Mouse (Mus musculus): ENCODE data around the gene Gimap4. TPM values are rescaled to one million over a fixed set of nuclear protein-coding genes. Genes with fewer than 3 reads are reported as not detected.

The Gimap4 gene
- not detected in 2 replicates for polyA plus RNA-seq (2012)

- no peaks in the 10 kb centered on the region for H3K9me3 ChIP-seq (ENCODE audit: control insufficient read depth, low read length)
- no peaks in the 10 kb centered on the region for H3K27me3 ChIP-seq (ENCODE audit: control insufficient read depth)
- TF ChIP-seq GATA1 (IDR thresholded peaks at IDR 0.05; ENCODE audit: low read length) (no peak), TAL1 (IDR thresholded peaks at IDR 0.05; ENCODE audit: low read length) (no peak)
- H3K4me3 ChIP-seq (replicated peaks): no peak within 1 kb of the TSS
- no peaks in the 10 kb centered on the region; the same call in 1 of the 2 replicates for H3K36me3 ChIP-seq (ENCODE audit: control insufficient read depth)
- H3K4me1 ChIP-seq (ENCODE audit: control insufficient read depth): no peaks in the 10 kb centered on the region
Observed at GRCm38 (mm10) chr6:48684319-48684718, at the start of gene Gimap4. TSS of gene Gimap4 (plus strand) at chr6:48684549.

DNA sequence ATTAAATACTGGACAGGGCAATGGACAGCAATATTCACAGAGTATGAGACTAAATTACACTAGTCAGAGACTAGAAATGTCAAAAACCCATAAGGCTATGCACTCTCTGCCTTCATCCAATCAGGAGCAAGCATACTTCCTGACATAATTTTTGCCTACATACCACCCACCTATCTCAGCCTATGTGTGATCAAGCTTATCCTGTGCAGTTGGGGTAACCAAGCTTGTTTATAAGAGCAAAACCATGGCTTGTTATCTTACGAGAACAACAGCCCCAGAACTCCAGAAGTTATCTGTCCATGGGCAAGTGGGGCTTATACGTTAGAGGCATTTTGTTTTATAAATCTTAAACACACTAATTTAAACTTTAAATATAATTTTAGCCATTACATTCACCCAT, 49.2 kb upstream of the Gimap4 start:
- H3K4me3 ChIP-seq (replicated peaks): no peak overlapping the region
- TF ChIP-seq TAL1 (IDR thresholded peaks at IDR 0.05; ENCODE audit: low read length) (no peak), GATA1 (IDR thresholded peaks at IDR 0.05; ENCODE audit: low read length) (no peak)
- H3K9me3 ChIP-seq (ENCODE audit: control insufficient read depth, low read length): no peaks in the 10 kb centered on the region
- no peaks in the 10 kb centered on the region for H3K27me3 ChIP-seq (ENCODE audit: control insufficient read depth)
- H3K4me1 ChIP-seq (ENCODE audit: control insufficient read depth): no peaks in the 10 kb centered on the region
- no peaks in the 10 kb centered on the region for H3K36me3 ChIP-seq (ENCODE audit: control insufficient read depth)

DNA sequence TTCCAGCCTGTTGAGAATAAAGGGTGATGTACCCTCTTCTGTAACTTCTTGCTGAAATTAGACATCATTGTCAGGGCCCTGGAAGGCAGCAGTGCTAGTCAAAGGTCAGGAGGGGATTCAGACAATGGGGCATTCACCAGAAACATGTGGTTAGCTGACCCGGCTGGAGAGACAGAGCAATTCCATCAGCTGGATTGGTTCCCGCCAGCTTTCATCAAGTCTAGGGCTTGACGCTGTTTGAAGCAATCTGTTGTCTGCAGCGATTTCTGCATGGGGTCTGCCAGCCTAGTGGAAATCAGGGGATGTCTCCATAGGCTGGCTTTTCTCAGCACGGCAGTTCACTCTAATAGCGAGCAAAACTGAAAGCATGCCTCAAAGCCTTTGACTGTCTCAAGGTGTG, 47.8 kb upstream of the Gimap4 start:
- Histone ChIP-seq H3K4me3 (replicated peaks) (no peak overlapping the region), H3K27me3 (ENCODE audit: control insufficient read depth) (no peaks in the 10 kb centered on the region), H3K4me1 (ENCODE audit: control insufficient read depth) (no peaks in the 10 kb centered on the region), H3K9me3 (ENCODE audit: control insufficient read depth, low read length) (no peaks in the 10 kb centered on the region), H3K36me3 (ENCODE audit: control insufficient read depth) (no peaks in the 10 kb centered on the region)
- TF ChIP-seq GATA1 (IDR thresholded peaks at IDR 0.05; ENCODE audit: low read length): no peak
- TF ChIP-seq TAL1 (IDR thresholded peaks at IDR 0.05; ENCODE audit: low read length): no peak

- Histone ChIP-seq H3K36me3 (ENCODE audit: control insufficient read depth) (no peaks in the 10 kb centered on the region), H3K4me3 (replicated peaks) (no peak overlapping the region), H3K4me1 (ENCODE audit: control insufficient read depth) (no peaks in the 10 kb centered on the region), H3K27me3 (ENCODE audit: control insufficient read depth) (no peaks in the 10 kb centered on the region), H3K9me3 (ENCODE audit: control insufficient read depth, low read length) (no peaks in the 10 kb centered on the region)
- TF ChIP-seq TAL1 (IDR thresholded peaks at IDR 0.05; ENCODE audit: low read length) (no peak), GATA1 (IDR thresholded peaks at IDR 0.05; ENCODE audit: low read length) (no peak)
Observed at GRCm38 (mm10) chr6:48637811-48638500, 46.4 kb upstream of the Gimap4 start.

GRCm38 (mm10) chr6:48638553-48638952, 45.8 kb upstream of the Gimap4 start:
- Histone ChIP-seq H3K4me3 (replicated peaks) (no peak overlapping the region), H3K9me3 (ENCODE audit: control insufficient read depth, low read length) (no peaks in the 10 kb centered on the region), H3K27me3 (ENCODE audit: control insufficient read depth) (no peaks in the 10 kb centered on the region), H3K4me1 (ENCODE audit: control insufficient read depth) (no peaks in the 10 kb centered on the region), H3K36me3 (ENCODE audit: control insufficient read depth) (no peaks in the 10 kb centered on the region)
- TF ChIP-seq GATA1 (IDR thresholded peaks at IDR 0.05; ENCODE audit: low read length) (no peak), TAL1 (IDR thresholded peaks at IDR 0.05; ENCODE audit: low read length) (no peak)

GRCm38 (mm10) chr6:48641391-48641790, 43.0 kb upstream of the Gimap4 start:
- Histone ChIP-seq H3K36me3 (ENCODE audit: control insufficient read depth) (no peaks in the 10 kb centered on the region), H3K4me3 (replicated peaks) (no peak overlapping the region), H3K9me3 (ENCODE audit: control insufficient read depth, low read length) (no peaks in the 10 kb centered on the region), H3K4me1 (ENCODE audit: control insufficient read depth) (no peaks in the 10 kb centered on the region), H3K27me3 (ENCODE audit: control insufficient read depth) (no peaks in the 10 kb centered on the region)
- TF ChIP-seq GATA1 (IDR thresholded peaks at IDR 0.05; ENCODE audit: low read length) (no peak), TAL1 (IDR thresholded peaks at IDR 0.05; ENCODE audit: low read length) (no peak)

DNA sequence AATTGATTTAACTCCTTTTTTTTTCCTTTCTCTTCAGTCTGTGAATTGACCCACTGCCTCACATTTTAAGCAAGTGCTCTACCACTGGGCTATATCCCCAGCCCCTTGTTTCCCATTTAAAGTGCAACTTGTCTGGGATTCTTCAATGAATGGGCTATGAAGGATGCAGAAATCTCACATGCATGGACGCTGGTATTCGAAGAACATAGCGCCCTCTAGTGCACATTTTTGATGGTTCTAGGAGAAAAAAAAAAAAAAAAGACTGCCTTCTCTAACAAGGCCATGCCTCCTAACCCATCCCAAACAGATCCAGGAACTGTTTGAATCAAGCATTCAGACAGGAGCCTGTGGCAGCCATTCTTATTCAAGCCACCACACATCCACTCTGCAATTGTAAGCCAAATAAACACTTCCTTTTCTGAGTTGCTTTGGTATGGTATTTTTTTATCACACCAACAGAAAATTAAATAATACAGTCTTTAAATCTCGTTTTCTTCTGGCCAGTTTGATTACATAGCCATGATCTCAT, 41.5 kb upstream of the Gimap4 start:
- H3K4me1 ChIP-seq (ENCODE audit: control insufficient read depth): no peaks in the 10 kb centered on the region
- H3K27me3 ChIP-seq (ENCODE audit: control insufficient read depth): no peaks in the 10 kb centered on the region
- TF ChIP-seq GATA1 (IDR thresholded peaks at IDR 0.05; ENCODE audit: low read length): no peak
- no peak for TF ChIP-seq TAL1 (IDR thresholded peaks at IDR 0.05; ENCODE audit: low read length)
- no peak overlapping the region for H3K4me3 ChIP-seq (replicated peaks)
- H3K9me3 ChIP-seq (ENCODE audit: control insufficient read depth, low read length): no peaks in the 10 kb centered on the region
- no peaks in the 10 kb centered on the region for H3K36me3 ChIP-seq (ENCODE audit: control insufficient read depth)

- Histone ChIP-seq H3K4me3 (replicated peaks) (no peak overlapping the region), H3K36me3 (ENCODE audit: control insufficient read depth) (no peaks in the 10 kb centered on the region), H3K9me3 (ENCODE audit: control insufficient read depth, low read length) (no peaks in the 10 kb centered on the region), H3K27me3 (ENCODE audit: control insufficient read depth) (no peaks in the 10 kb centered on the region), H3K4me1 (ENCODE audit: control insufficient read depth) (no peaks in the 10 kb centered on the region)
- TF ChIP-seq GATA1 (IDR thresholded peaks at IDR 0.05; ENCODE audit: low read length) (no peak), TAL1 (IDR thresholded peaks at IDR 0.05; ENCODE audit: low read length) (no peak)
Observed at GRCm38 (mm10) chr6:48645660-48646308, 38.6 kb upstream of the Gimap4 start.

DNA sequence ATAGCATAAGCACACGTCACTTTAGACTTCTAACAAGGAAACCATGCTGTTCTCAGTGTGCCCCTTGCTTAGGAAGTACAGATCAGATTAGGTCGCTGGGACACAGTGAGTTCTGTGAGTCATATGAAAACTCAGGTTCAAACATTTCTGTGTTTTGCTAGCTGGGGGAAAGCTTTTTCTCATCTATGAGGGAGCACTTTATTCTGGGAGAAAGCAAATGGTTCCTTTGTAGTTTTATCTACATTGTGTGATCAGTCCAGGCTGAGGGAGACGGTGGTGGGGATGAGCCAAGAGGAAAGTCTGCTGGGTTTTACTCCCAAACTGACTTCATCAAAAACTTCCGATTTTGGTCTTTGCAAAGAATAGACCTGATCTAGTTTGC, 38.0 kb upstream of the Gimap4 start:
- Histone ChIP-seq H3K4me3 (replicated peaks) (no peak overlapping the region), H3K27me3 (ENCODE audit: control insufficient read depth) (no peaks in the 10 kb centered on the region), H3K36me3 (ENCODE audit: control insufficient read depth) (no peaks in the 10 kb centered on the region), H3K9me3 (ENCODE audit: control insufficient read depth, low read length) (no peaks in the 10 kb centered on the region), H3K4me1 (ENCODE audit: control insufficient read depth) (no peaks in the 10 kb centered on the region)
- TF ChIP-seq TAL1 (IDR thresholded peaks at IDR 0.05; ENCODE audit: low read length): no peak

Measured in erythroblast, embryonic 14.5 days (primary cell).